Mouse (Mus musculus) kidney, adult 9 months (tissue): ENCODE measurements around the gene Irx3.
A peak's percentile ranks its signal among the peaks of the same experiment; 100 is the strongest.

Source experiments
- DNase-seq: peaks from one replicate; pipeline ENCODE4 v3.0.0; 2022

Gene Irx3

GRCm38 (mm10) chr8:91801839-91802238, at the start of gene Irx3:
Gene Irx3, minus strand, starts transcription at chr8:91802067.
- DNase-seq, result peak; percentile 90

- DNase-seq, result peak; percentile 72
These were observed 49.5 kb upstream of the Irx3 start for GRCm38 (mm10) chr8:91851359-91851758.

GRCm38 (mm10) chr8:91849984-91850383, 48.1 kb upstream of the Irx3 start:
- no peak for DNase-seq

- DNase-seq, result peak; percentile 79
These were observed 47.7 kb upstream of the Irx3 start for GRCm38 (mm10) chr8:91849529-91849928.

- no peak for DNase-seq
These were observed 43.8 kb upstream of the Irx3 start for GRCm38 (mm10) chr8:91845641-91846040.

- DNase-seq, result no peak
These were observed 35.3 kb upstream of the Irx3 start for GRCm38 (mm10) chr8:91837131-91837530.

- no peak for DNase-seq
These were observed 34.8 kb upstream of the Irx3 start for GRCm38 (mm10) chr8:91836685-91837084.

GRCm38 (mm10) chr8:91827661-91828060, 25.8 kb upstream of the Irx3 start:
- DNase-seq, result no peak

- no peak for DNase-seq
These were observed 25.3 kb upstream of the Irx3 start for GRCm38 (mm10) chr8:91827192-91827591.

- no peak for DNase-seq
These were observed 21.5 kb upstream of the Irx3 start for GRCm38 (mm10) chr8:91823357-91823756.

- DNase-seq, result peak; percentile 28
These were observed 20.9 kb upstream of the Irx3 start for GRCm38 (mm10) chr8:91822746-91823145.

GRCm38 (mm10) chr8:91821976-91822375, 20.1 kb upstream of the Irx3 start:
- DNase-seq, result no peak

- no peak for DNase-seq
These were observed 17.9 kb upstream of the Irx3 start for GRCm38 (mm10) chr8:91819778-91820177.

- peak; percentile 83 for DNase-seq
These were observed 16.9 kb upstream of the Irx3 start for GRCm38 (mm10) chr8:91818784-91819183.

GRCm38 (mm10) chr8:91814106-91814505, 12.2 kb upstream of the Irx3 start:
- peak; percentile 20 for DNase-seq

GRCm38 (mm10) chr8:91806720-91807241, 4.9 kb upstream of the Irx3 start:
- peak; percentile 67 for DNase-seq

- no peak for DNase-seq
These were observed 4.3 kb upstream of the Irx3 start for GRCm38 (mm10) chr8:91806084-91806719.

- peak; percentile 28 for DNase-seq
These were observed 3.4 kb upstream of the Irx3 start for GRCm38 (mm10) chr8:91805254-91805671.

- DNase-seq, result peak; percentile 57
These were observed 2.8 kb upstream of the Irx3 start for GRCm38 (mm10) chr8:91804403-91805253.

- DNase-seq, result peak; percentile 8
These were observed 1.9 kb upstream of the Irx3 start for GRCm38 (mm10) chr8:91803515-91804402.

GRCm38 (mm10) chr8:91802401-91803322, 795 bp upstream of the Irx3 start:
- peak; percentile 11 for DNase-seq
